Mouse (Mus musculus): ENCODE data around the gene Lpin3.

The Lpin3 gene

GRCm38 (mm10) chr2:160887284-160887683 lies 6.8 kb downstream of the Lpin3 start:
- DNase-seq: peak; percentile 94

- peak; percentile 82 for DNase-seq
These were observed 7.4 kb downstream of the Lpin3 start for GRCm38 (mm10) chr2:160887859-160888258.

GRCm38 (mm10) chr2:160891045-160891444 lies 10.6 kb downstream of the Lpin3 start:
- no peak for DNase-seq

GRCm38 (mm10) chr2:160891697-160892096 lies 11.2 kb downstream of the Lpin3 start:
- DNase-seq: no peak

GRCm38 (mm10) chr2:160901656-160902412 lies 21.4 kb downstream of the Lpin3 start:
- DNase-seq: no peak

GRCm38 (mm10) chr2:160905301-160905700 lies 24.8 kb downstream of the Lpin3 start:
- no peak for DNase-seq

- no peak for DNase-seq
These were observed 25.6 kb downstream of the Lpin3 start for GRCm38 (mm10) chr2:160906101-160906500.

GRCm38 (mm10) chr2:160908607-160909006 lies 28.1 kb downstream of the Lpin3 start:
- no peak for DNase-seq

- no peak for DNase-seq
These were observed 30.2 kb downstream of the Lpin3 start for GRCm38 (mm10) chr2:160910633-160911032.

- DNase-seq: no peak
These were observed 31.2 kb downstream of the Lpin3 start for GRCm38 (mm10) chr2:160911558-160912201.

GRCm38 (mm10) chr2:160912231-160912671 lies 31.8 kb downstream of the Lpin3 start, which contains the start of gene Emilin3:
Gene Emilin3 (minus strand): TSS chr2:160912328.
- no peak for DNase-seq

- no peak for DNase-seq
These were observed 34.2 kb downstream of the Lpin3 start for GRCm38 (mm10) chr2:160914656-160915055.

- no peak for DNase-seq
These were observed 35.5 kb downstream of the Lpin3 start for GRCm38 (mm10) chr2:160915821-160916610.

GRCm38 (mm10) chr2:160916714-160917113 lies 36.2 kb downstream of the Lpin3 start:
- no peak for DNase-seq

GRCm38 (mm10) chr2:160917313-160917712 lies 36.8 kb downstream of the Lpin3 start:
- DNase-seq: no peak

GRCm38 (mm10) chr2:160918154-160918929 lies 37.9 kb downstream of the Lpin3 start:
- no peak for DNase-seq

- DNase-seq: no peak
These were observed 38.4 kb downstream of the Lpin3 start for GRCm38 (mm10) chr2:160918930-160919215.

- no peak for DNase-seq
These were observed 40.8 kb downstream of the Lpin3 start for GRCm38 (mm10) chr2:160921285-160921684.

GRCm38 (mm10) chr2:160925203-160925602 lies 44.7 kb downstream of the Lpin3 start:
- DNase-seq: no peak

GRCm38 (mm10) chr2:160931378-160931777 lies 50.9 kb downstream of the Lpin3 start:
- DNase-seq: no peak

GRCm38 (mm10) chr2:160932325-160932724 lies 51.9 kb downstream of the Lpin3 start:
- no peak for DNase-seq

GRCm38 (mm10) chr2:160932981-160933380 lies 52.5 kb downstream of the Lpin3 start:
- no peak for DNase-seq

GRCm38 (mm10) chr2:160933890-160934289 lies 53.4 kb downstream of the Lpin3 start:
- no peak for DNase-seq
